Mouse (Mus musculus) heart, embryonic 11.5 days (tissue): ENCODE results near the gene Hoxb1. TPM values are rescaled to one million over a fixed set of nuclear protein-coding genes. Genes with fewer than 3 reads are reported as not detected.
A peak's percentile ranks its signal among the peaks of the same experiment; 100 is the strongest.

ENCODE experiments used
- ATAC-seq: fragments of 200-750 bp; cut with Nextera tagmentation; replicated peaks from 2 replicates; pipeline ENCODE4 v1.8.0; 2017; ENCODE audit warnings: moderate library complexity; ENCODE audit not compliant: insufficient number of reproducible peaks, low FRiP score, low TSS enrichment
- H3K27ac ChIP-seq: fragments of 300-500 bp; sonication (generic); 2 replicates; pipeline ENCODE4 v1.5.1; 2014; ENCODE audit warnings: mild to moderate bottlenecking, low read depth, low read length
- H3K27me3 ChIP-seq: fragments of 300-500 bp; sonication (generic); 2 replicates; pipeline ENCODE4 v1.6.1; 2014; ENCODE audit warnings: mild to moderate bottlenecking, low read length, mixed read lengths; ENCODE audit not compliant: control insufficient read depth, insufficient read depth
- H3K36me3 ChIP-seq: fragments of 300-500 bp; sonication (generic); 2 replicates; pipeline ENCODE4 v1.6.1; 2014; ENCODE audit warnings: mild to moderate bottlenecking, low read length, moderate library complexity, mixed read lengths; ENCODE audit not compliant: control insufficient read depth, insufficient read depth
- H3K4me1 ChIP-seq: fragments of 300-500 bp; sonication (generic); 2 replicates; pipeline ENCODE4 v1.6.1; 2014; ENCODE audit warnings: low read length; ENCODE audit not compliant: control insufficient read depth, insufficient read depth
- H3K4me2 ChIP-seq: fragments of 300-500 bp; sonication (generic); 2 replicates; pipeline ENCODE4 v1.6.1; 2014; ENCODE audit warnings: mild to moderate bottlenecking, moderate library complexity
- H3K4me3 ChIP-seq: fragments of 300-500 bp; sonication (generic); 2 replicates; pipeline ENCODE4 v1.5.1; 2014; ENCODE audit warnings: low read depth, low read length
- H3K9ac ChIP-seq: fragments of 300-500 bp; sonication (generic); 2 replicates; pipeline ENCODE4 v1.6.1; 2014; ENCODE audit warnings: mild to moderate bottlenecking, low read depth, low read length, moderate library complexity
- H3K9me3 ChIP-seq: fragments of 300-500 bp; sonication (generic); replicated peaks from 2 replicates; pipeline ENCODE4 v1.6.1; 2016; ENCODE audit warnings: low read length; ENCODE audit not compliant: control insufficient read depth
- WGBS: fragments of 180-500 bp; shearing (Covaris S2); extraction: QIAGEN DNeasy Blood & Tissue Kit; methylation state at CpG from one replicate; pipeline ENCODE4 v1.1.7; 2014; ENCODE audit not compliant: insufficient replicate concordance; 5-methylcytosine and 5-hydroxymethylcytosine counted together
- polyA plus RNA-seq: library from polyadenylated mRNA; unstranded; fragments of >200 nt; fragmentation: Nextera tagmentation; extraction: Ambion mirVana; gene quantifications from 2 replicates; pipeline ENCODE4 v1.2.1, GENCODE M21; 2014

The Hoxb1 gene
- polyA plus RNA-seq, 1 experiment from 2014 or later: 0.19 TPM

- Histone ChIP-seq H3K4me3 (peak overlapping the region; percentile 28), H3K4me1 (peaks cover 11% of the 10 kb centered on the region), H3K27me3 (peaks cover 66% of the 10 kb centered on the region), H3K9ac (peak overlapping the region; percentile 59), H3K4me2 (peak overlapping the region; percentile 61), H3K9me3 (no peaks in the 10 kb centered on the region), H3K27ac (peak overlapping the region; percentile 55), H3K36me3 (no peaks in the 10 kb centered on the region)
- WGBS: under 1% methylated on average over 25 of the region's 25 CpGs
- no peak for ATAC-seq
Observed at GRCm38 (mm10) chr11:96354376-96354775, 11.2 kb upstream of the Hoxb1 start.

- Histone ChIP-seq H3K9me3 (no peaks in the 10 kb centered on the region), H3K9ac (peak overlapping the region; percentile 59), H3K4me1 (peaks cover 11% of the 10 kb centered on the region), H3K36me3 (no peaks in the 10 kb centered on the region), H3K4me3 (peak overlapping the region; percentile 28), H3K4me2 (peak overlapping the region; percentile 61), H3K27me3 (peaks cover 61% of the 10 kb centered on the region), H3K27ac (no peak overlapping the region)
- no peak for ATAC-seq
- WGBS: 9% methylated on average over 9 of the region's 9 CpGs
Observed at GRCm38 (mm10) chr11:96354801-96355311, 10.7 kb upstream of the Hoxb1 start.

DNA sequence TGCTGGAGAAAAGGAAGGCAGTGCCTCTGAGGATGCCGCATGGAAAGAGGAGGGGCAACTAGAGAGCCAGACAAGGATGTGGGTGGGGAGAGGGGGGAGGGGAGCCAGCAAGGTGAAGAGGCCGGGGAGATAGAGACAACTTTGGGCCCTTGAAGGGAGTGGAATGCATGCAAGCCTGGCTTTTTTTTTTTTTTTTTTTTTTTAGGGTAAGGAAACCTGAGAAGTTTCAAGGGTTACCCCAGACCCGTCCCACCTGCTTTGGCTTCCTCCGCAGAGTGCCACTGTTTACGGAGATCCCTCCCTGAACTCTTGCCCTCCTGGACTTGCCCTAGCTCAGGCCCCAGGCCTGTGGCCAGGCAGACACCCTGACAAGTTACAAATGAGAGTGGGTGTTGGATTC lies 1.7 kb upstream of the Hoxb1 start:
- Histone ChIP-seq H3K9me3 (no peaks in the 10 kb centered on the region), H3K27ac (no peak overlapping the region), H3K9ac (no peak overlapping the region), H3K27me3 (peaks cover 67% of the 10 kb centered on the region), H3K4me2 (no peak overlapping the region), H3K4me3 (no peak overlapping the region), H3K36me3 (no peaks in the 10 kb centered on the region), H3K4me1 (peaks cover 5% of the 10 kb centered on the region; the same call in 1 of the 2 replicates)
- WGBS: 5% methylated on average over 5 of the region's 5 CpGs
- ATAC-seq: no peak; the same call in 1 of the 2 replicates

DNA sequence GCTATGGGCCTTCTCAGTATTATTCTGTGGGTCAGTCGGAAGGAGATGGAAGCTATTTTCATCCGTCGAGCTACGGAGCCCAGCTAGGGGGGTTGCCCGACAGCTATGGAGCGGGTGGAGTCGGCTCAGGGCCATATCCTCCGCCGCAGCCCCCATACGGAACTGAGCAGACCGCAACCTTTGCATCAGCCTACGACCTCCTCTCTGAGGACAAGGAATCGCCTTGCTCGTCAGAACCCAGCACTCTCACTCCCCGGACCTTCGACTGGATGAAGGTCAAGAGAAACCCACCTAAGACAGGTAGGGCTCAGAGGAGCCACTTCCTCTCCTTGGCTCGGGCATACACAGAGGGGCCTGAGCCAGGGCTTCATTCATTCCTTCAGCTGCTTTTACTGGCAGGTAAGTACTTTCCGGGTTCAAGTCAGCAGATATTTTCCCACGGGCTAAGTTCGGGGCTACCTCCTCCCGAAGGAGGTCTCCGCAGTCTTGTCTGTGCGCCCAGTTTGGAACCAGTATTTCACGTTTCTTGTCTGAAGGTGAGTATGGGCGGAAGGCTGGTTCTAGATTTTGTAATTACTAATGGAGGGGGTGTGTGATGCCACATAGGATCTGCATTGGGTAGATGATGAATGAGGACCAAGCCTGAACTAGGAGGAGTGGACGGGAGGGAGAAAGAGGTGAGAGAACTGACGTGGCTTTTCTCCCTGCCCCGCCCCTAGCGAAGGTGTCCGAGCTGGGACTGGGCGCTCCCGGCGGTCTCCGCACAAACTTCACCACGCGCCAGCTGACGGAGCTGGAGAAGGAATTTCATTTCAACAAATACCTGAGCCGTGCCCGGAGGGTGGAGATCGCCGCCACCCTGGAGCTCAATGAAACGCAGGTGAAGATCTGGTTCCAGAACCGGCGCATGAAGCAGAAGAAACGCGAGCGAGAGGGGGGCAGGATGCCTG lies 815 bp downstream of the Hoxb1 start:
- Histone ChIP-seq H3K4me3 (peak overlapping the region; percentile 21), H3K27ac (no peak overlapping the region), H3K4me1 (peaks cover 5% of the 10 kb centered on the region; the same call in 1 of the 2 replicates), H3K36me3 (no peaks in the 10 kb centered on the region), H3K9ac (no peak overlapping the region), H3K4me2 (peak overlapping the region; percentile 47), H3K27me3 (peaks cover 87% of the 10 kb centered on the region), H3K9me3 (no peaks in the 10 kb centered on the region)
- ATAC-seq: no peak
- 2% methylated on average over 47 of the region's 47 CpGs for WGBS

DNA sequence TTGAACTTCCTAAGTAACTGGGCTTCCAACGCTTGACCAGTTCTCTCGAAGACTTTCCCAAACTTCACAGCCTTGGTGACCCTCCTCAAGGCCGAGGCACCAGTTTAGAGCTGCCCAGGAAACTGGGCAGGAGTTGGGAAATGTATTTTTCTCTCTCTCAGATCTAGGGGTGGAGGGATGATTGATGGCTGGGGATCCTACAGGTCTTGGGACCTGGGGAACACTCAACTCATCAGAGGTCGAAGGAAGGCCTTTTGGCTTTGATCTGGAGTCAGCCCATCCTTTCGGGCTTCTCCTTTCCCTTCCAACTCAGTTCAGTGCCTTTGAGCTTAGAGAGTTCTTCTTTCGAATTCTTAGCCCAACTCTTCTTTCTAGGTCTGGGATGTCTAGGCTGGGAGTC lies 1.6 kb downstream of the Hoxb1 start:
- Histone ChIP-seq H3K9me3 (no peaks in the 10 kb centered on the region), H3K4me3 (no peak overlapping the region; the same call in 1 of the 2 replicates), H3K9ac (no peak overlapping the region), H3K36me3 (no peaks in the 10 kb centered on the region), H3K27ac (no peak overlapping the region), H3K4me1 (peaks cover 5% of the 10 kb centered on the region; the same call in 1 of the 2 replicates), H3K4me2 (no peak overlapping the region; the same call in 1 of the 2 replicates), H3K27me3 (peaks cover 87% of the 10 kb centered on the region)
- WGBS: 32% methylated on average over 6 of the region's 6 CpGs
- ATAC-seq: no peak

GRCm38 (mm10) chr11:96368686-96369085 lies 3.1 kb downstream of the Hoxb1 start:
- Histone ChIP-seq H3K27me3 (peaks cover 85% of the 10 kb centered on the region), H3K4me2 (no peak overlapping the region), H3K36me3 (no peaks in the 10 kb centered on the region), H3K9me3 (no peaks in the 10 kb centered on the region), H3K4me1 (peaks cover 8% of the 10 kb centered on the region; the same call in 1 of the 2 replicates), H3K9ac (no peak overlapping the region), H3K27ac (no peak overlapping the region), H3K4me3 (no peak overlapping the region)
- WGBS: 21% methylated on average over 5 of the region's 5 CpGs
- ATAC-seq: no peak

DNA sequence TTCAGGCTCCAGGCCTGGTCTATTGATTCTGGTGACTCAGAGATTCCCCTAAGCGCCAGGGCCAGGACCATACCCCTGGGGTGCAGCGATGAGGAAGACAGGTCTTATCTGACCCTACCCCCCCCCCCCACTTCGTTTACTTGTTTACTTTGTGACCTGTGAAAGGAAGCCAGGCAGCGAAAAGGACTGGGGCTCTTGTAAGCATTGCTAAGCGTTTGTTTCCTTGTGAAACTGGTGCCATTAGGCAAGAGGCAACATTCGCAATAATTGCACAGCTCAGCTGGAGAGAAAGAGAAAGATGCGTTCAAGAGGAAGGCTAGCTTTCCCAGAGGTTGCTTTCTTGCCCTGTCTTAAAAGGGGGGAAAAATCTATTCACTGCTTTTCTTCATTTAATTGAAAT lies 3.6 kb downstream of the Hoxb1 start:
- H3K4me2 ChIP-seq: no peak overlapping the region
- peaks cover 85% of the 10 kb centered on the region for H3K27me3 ChIP-seq
- no peaks in the 10 kb centered on the region for H3K36me3 ChIP-seq
- no peaks in the 10 kb centered on the region for H3K9me3 ChIP-seq
- ATAC-seq: no peak
- no peak overlapping the region for H3K27ac ChIP-seq
- H3K4me3 ChIP-seq: no peak overlapping the region
- 29% methylated on average over 7 of the region's 7 CpGs for WGBS
- peaks cover 8% of the 10 kb centered on the region; the same call in 1 of the 2 replicates for H3K4me1 ChIP-seq
- H3K9ac ChIP-seq: no peak overlapping the region

DNA sequence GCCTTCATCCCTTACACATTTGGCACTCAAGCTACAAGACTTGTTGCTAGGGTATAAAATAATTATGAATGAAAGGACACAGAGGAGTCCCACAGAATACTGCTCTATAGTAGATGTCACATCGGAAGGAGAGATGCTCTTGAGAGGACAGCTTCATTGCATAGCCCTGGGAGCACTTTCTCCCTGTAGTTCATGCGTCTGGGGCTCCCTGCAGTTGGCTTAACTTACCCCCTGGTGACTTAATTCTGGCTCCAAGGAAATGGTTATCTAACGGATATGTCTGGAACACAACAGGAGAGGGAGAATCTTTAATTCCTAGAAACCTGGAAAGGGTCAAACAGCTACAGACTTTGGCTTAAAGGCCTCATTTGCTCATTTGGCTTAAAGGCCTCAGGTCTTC lies 6.2 kb downstream of the Hoxb1 start:
- no peak overlapping the region for H3K27ac ChIP-seq
- H3K4me3 ChIP-seq: no peak overlapping the region
- no peak overlapping the region for H3K9ac ChIP-seq
- no peak overlapping the region for H3K4me2 ChIP-seq
- H3K36me3 ChIP-seq: no peaks in the 10 kb centered on the region
- H3K9me3 ChIP-seq: no peaks in the 10 kb centered on the region
- 35% methylated on average over 3 of the region's 3 CpGs for WGBS
- H3K4me1 ChIP-seq: 0 out of 2 replicates have a peak, but pooled peaks cover 3% of the 10 kb centered on the region
- peaks cover 76% of the 10 kb centered on the region for H3K27me3 ChIP-seq
- ATAC-seq: no peak
